Mouse (Mus musculus) layer of hippocampus, postnatal 36 days (tissue): ENCODE results near the gene Olfr341. TPM values are rescaled to one million over a fixed set of nuclear protein-coding genes. Genes with fewer than 3 reads are reported as not detected.

Experiments used
- DNase-seq, 2 experiments: peaks; one replicate each; pipeline ENCODE4 v3.0.0; 2022
- total RNA-seq, 2 experiments: library from RNA; stranded (reverse); gene quantifications; 2 replicates each; pipeline ENCODE4 v1.2.3; 2021

The Olfr341 gene
- not detected for total RNA-seq

DNA sequence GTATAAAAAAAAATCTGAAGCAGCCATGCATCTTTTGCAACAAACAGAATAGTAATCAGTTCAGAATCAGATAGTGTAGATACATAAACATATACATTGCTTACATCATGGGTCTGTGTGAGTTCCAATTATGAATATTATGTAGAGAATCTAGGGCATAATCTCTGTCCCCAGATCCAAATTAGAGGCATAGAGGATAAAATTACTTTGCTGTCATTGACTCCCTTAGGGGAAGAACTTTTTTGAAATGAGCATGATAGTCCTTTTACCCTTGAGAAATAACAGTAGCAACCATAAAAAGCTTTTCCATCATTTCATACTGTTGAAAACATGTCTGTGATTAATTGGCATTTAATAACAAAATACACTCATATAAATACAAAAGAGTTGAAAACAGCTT, at the start of gene Olfr341:
Olfr341 (minus strand) TSS at position 101 of the 400 bp plus-strand sequence.
- DNase-seq = no peak

GRCm38 (mm10) chr2:36524698-36525097, 42.4 kb upstream of the Olfr341 start, which contains the start of gene Olfr342:
TSS of gene Olfr342 (plus strand) at chr2:36524998.
- DNase-seq = no peak

DNA sequence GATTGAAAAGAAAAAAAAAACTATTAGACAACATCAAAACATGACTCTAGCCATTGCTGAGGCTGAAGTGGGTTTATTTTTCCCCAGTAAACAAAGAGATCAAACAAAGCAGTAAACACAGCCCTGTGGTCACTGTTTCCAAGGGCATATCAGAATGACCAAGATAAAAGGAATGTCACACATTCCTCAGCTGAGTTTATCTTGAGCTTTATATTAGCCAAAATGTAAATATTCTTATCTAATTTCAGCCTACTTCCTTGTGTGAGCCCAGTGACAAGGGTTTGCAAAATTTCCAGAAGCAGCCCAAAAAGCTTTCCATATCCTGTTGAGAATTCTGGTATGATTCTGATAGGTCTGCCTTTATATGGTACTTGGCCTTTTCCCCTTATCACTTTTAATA, 8.6 kb downstream of the Olfr341 start:
- no peak for DNase-seq

DNA sequence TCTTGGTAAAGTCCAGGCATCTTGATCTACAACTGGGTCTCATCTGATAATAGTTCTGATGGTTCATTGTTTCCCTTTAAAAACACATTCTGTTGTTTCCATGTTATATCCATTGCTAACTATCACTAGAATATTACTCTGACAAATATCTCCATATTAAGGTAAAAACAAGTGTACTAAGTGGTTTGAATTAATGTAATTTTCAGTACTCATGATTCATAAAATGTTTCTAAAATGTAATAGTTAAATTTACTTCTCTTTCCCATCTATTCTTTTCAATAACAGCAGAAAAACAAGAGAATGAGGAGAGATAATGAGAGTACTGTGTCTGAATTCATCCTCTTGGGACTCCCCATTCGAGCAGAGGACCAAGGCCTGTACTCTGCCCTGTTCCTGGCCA, 30.0 kb downstream of the Olfr341 start, which contains the start of gene Olfr340:
Olfr340 (plus strand) TSS at position 301 of the 400 bp plus-strand sequence.
- no peak for DNase-seq

Other genes with a start within 250 kb of the Olfr341 start
- gene Olfr338, start 108.9 kb downstream of the Olfr341 start, total RNA-seq = under 1 TPM in 1 of 2 experiments, not detected in 1; 0.08 TPM
- not detected for gene Olfr339, start 63.5 kb downstream of the Olfr341 start, total RNA-seq
- not detected for gene Olfr340, start 29.9 kb downstream of the Olfr341 start, total RNA-seq
- not detected for gene Olfr342, start 42.5 kb upstream of the Olfr341 start, total RNA-seq
- gene Olfr344, start 84.2 kb upstream of the Olfr341 start, total RNA-seq = under 1 TPM in 1 of 2 experiments, not detected in 1; 0.07 TPM
- gene Olfr345, start 157.6 kb upstream of the Olfr341 start, total RNA-seq = not detected
- gene Olfr346, start 203.3 kb upstream of the Olfr341 start, total RNA-seq = not detected
- gene Olfr347, start 249.4 kb upstream of the Olfr341 start, total RNA-seq = not detected